Mouse (Mus musculus) lung, adult 2 months (tissue): ENCODE results near the gene Olfr1026.

Source experiments
- CTCF ChIP-seq: fragments of 200-500 bp; IDR thresholded peaks from 2 replicates; pipeline ENCODE4 v1.5.1; 2011; ENCODE audit warnings: mild to moderate bottlenecking, low read length, control low read depth; ENCODE audit not compliant: insufficient read depth
- POLR2A ChIP-seq: fragments of 200-500 bp; IDR thresholded peaks from 2 replicates; pipeline ENCODE4 v1.6.1; 2011; ENCODE audit warnings: low read depth, mild to moderate bottlenecking, control low read depth, low read length, borderline replicate concordance; ENCODE audit errors: extremely low read depth

- no peak for TF ChIP-seq POLR2A
- no peak for TF ChIP-seq CTCF
These were observed 8.2 kb upstream of the Olfr1026 start for GRCm38 (mm10) chr2:85913197-85913596.
